ENCODE assay signal across 21 mouse cellular contexts in genomic region chr11:72491130-72491960, GRCm38 (mm10). TPM values are rescaled to one million over a fixed set of nuclear protein-coding genes. Genes with fewer than 3 reads are reported as not detected.
A peak's percentile ranks its signal among the peaks of the same experiment; 100 is the strongest.
DNase-seq lines count a peak whose midpoint lies in the region; ATAC-seq lines count a peak whose summit lies in the region.
"Had no signal": no experiment of that assay in that cellular context is flagged by ENCODE, and none has a peak within 500 bp of the region (broad histone marks: within the 10 kb centered on the region; RNA-seq: fewer than 3 reads in every experiment).

No protein-coding gene starts in this region.

- H3K27ac ChIP-seq in midbrain, embryonic 11.5 days (ENCODE audit: low read depth, low read length) = no peak overlapping the region
- H3K27ac ChIP-seq in midbrain, embryonic 15.5 days = no peak overlapping the region
- H3K27ac ChIP-seq in forebrain, embryonic 12.5 days = no peak overlapping the region
- H3K27ac ChIP-seq: heart, embryonic 13.5 days; hindbrain, embryonic 10.5 days; liver, embryonic 12.5 days had no signal

- H3K27me3 ChIP-seq in midbrain, embryonic 11.5 days (ENCODE audit: control insufficient read depth, insufficient read depth, low read length) = peaks cover 18% of the 10 kb centered on the region
- H3K27me3 ChIP-seq in midbrain, embryonic 15.5 days (replicated peaks) = no peaks in the 10 kb centered on the region
- H3K27me3 ChIP-seq in splenic B cell, adult 2 months (ENCODE audit: control insufficient read depth, insufficient read depth, low read length, poor library complexity, severe bottlenecking) = no peaks in the 10 kb centered on the region
- peaks cover 52% of the 10 kb centered on the region for H3K27me3 ChIP-seq in forebrain, embryonic 12.5 days

- peaks cover 4% of the 10 kb centered on the region; the same call in 1 of the 2 replicates for H3K4me1 ChIP-seq in midbrain, embryonic 11.5 days (ENCODE audit: control insufficient read depth, insufficient read depth, low read length)
- H3K4me1 ChIP-seq in midbrain, embryonic 15.5 days = peaks cover 21% of the 10 kb centered on the region
- peaks cover 23% of the 10 kb centered on the region for H3K4me1 ChIP-seq in forebrain, embryonic 12.5 days

- peak; percentile 69 for DNase-seq in midbrain, embryonic 11.5 days (ENCODE audit: low spot score, missing footprints)
- peak; percentile 47 for DNase-seq in NIH3T3 (ENCODE audit: low read depth)
- peak; percentile 57 to 92 for DNase-seq in left cerebral cortex, postnatal 14 days (ENCODE audit: low spot score in 2 of 2)
- peak; percentile 34 for DNase-seq in splenic B cell, adult 2 months (ENCODE audit: low read depth, low spot score)
- no peak for DNase-seq in B cell, adult 2 months
- no peak for DNase-seq in kidney, adult 18-20 months
- DNase-seq: cerebellum, adult 11 months; gastrocnemius, postnatal 14 days; kidney, postnatal 36 days; thymus, postnatal 14 days had no signal

- no peaks in the 10 kb centered on the region for H3K36me3 ChIP-seq in midbrain, embryonic 11.5 days (ENCODE audit: control insufficient read depth, insufficient read depth, low read length)
- no peaks in the 10 kb centered on the region for H3K36me3 ChIP-seq in midbrain, embryonic 15.5 days (replicated peaks)
- no peaks in the 10 kb centered on the region; the same call in 1 of the 2 replicates for H3K36me3 ChIP-seq in splenic B cell, adult 2 months (ENCODE audit: control insufficient read depth, insufficient read depth, low read length, poor library complexity, severe bottlenecking)
- H3K36me3 ChIP-seq in forebrain, embryonic 12.5 days (replicated peaks) = no peaks in the 10 kb centered on the region
- H3K36me3 ChIP-seq: heart, embryonic 13.5 days; hindbrain, embryonic 10.5 days; liver, embryonic 12.5 days had no signal

- intact Hi-C loops in left cerebral cortex, postnatal 14 days (cut with DNase I) = no loop called here

- no peak for ATAC-seq in midbrain, embryonic 11.5 days (ENCODE audit: low FRiP score)
- no peak for ATAC-seq in midbrain, embryonic 15.5 days (replicated peaks)
- no peak for ATAC-seq in forebrain, embryonic 12.5 days (ENCODE audit: low FRiP score)
- ATAC-seq: intestine, embryonic 16.5 days; liver, embryonic 12.5 days; midbrain, embryonic 16.5 days had no signal

- 68% methylated on average over 15 of the region's 15 CpGs for WGBS in midbrain, embryonic 11.5 days
- 60% methylated on average over 14 of the region's 15 CpGs for WGBS in midbrain, embryonic 15.5 days
- 71% methylated on average over 15 of the region's 15 CpGs for WGBS in forebrain, embryonic 12.5 days

- no peak overlapping the region for H3K4me3 ChIP-seq in midbrain, embryonic 11.5 days (ENCODE audit: low read depth, low read length)
- H3K4me3 ChIP-seq in midbrain, embryonic 15.5 days = no peak overlapping the region
- no peak overlapping the region for H3K4me3 ChIP-seq in forebrain, embryonic 12.5 days (replicated peaks)
- H3K4me3 ChIP-seq: heart, embryonic 13.5 days; liver, embryonic 12.5 days had no signal

- H3K9me3 ChIP-seq in midbrain, embryonic 11.5 days (ENCODE audit: control insufficient read depth, low read length) = no peaks in the 10 kb centered on the region
- no peaks in the 10 kb centered on the region for H3K9me3 ChIP-seq in midbrain, embryonic 15.5 days
- no peaks in the 10 kb centered on the region for H3K9me3 ChIP-seq in forebrain, embryonic 12.5 days
- H3K9me3 ChIP-seq: heart, embryonic 13.5 days; hindbrain, embryonic 10.5 days; liver, embryonic 12.5 days had no signal

- no peak overlapping the region for H3K9ac ChIP-seq in midbrain, embryonic 11.5 days (ENCODE audit: low read length)
- H3K9ac ChIP-seq in midbrain, embryonic 15.5 days = no peak overlapping the region
- no peak overlapping the region for H3K9ac ChIP-seq in forebrain, embryonic 12.5 days
- H3K9ac ChIP-seq: heart, embryonic 13.5 days; liver, embryonic 12.5 days had no signal

- H3K4me2 ChIP-seq in midbrain, embryonic 11.5 days = no peak overlapping the region
- H3K4me2 ChIP-seq in midbrain, embryonic 15.5 days = no peak overlapping the region
- H3K4me2 ChIP-seq in forebrain, embryonic 12.5 days = no peak overlapping the region
- H3K4me2 ChIP-seq: heart, embryonic 13.5 days had no signal

RNA-seq across cellular contexts. Expression of gene Spns2, which starts 1.6 kb away (rescaled TPM):
- 4.0 and 4.7 TPM in 2 replicates for polyA plus RNA-seq in midbrain, embryonic 11.5 days (2014; fragmentation: Nextera tagmentation; extraction: Ambion mirVana)
- polyA plus RNA-seq in midbrain, embryonic 15.5 days (2015; fragmentation: Nextera tagmentation; extraction: Ambion mirVana) = 10.7 and 11.6 TPM in 2 replicates
- total RNA-seq in left cerebral cortex, postnatal 14 days (2021) = 10 to 100 TPM; 46.4 to 58.5 TPM
- 4.9 and 5.4 TPM in 2 replicates for polyA plus RNA-seq in forebrain, embryonic 12.5 days (2016; fragmentation: Nextera tagmentation; extraction: Ambion mirVana)

RNA-seq across cellular contexts. Expression of gene Mybbp1a, which starts 50.2 kb away (rescaled TPM):
- polyA plus RNA-seq in midbrain, embryonic 11.5 days (2014; fragmentation: Nextera tagmentation; extraction: Ambion mirVana) = 142 and 144 TPM in 2 replicates
- 67.5 and 69.4 TPM in 2 replicates for polyA plus RNA-seq in midbrain, embryonic 15.5 days (2015; fragmentation: Nextera tagmentation; extraction: Ambion mirVana)
- total RNA-seq in left cerebral cortex, postnatal 14 days (2021) = 10 to 100 TPM; 45.4 to 50.6 TPM
- 158 and 160 TPM in 2 replicates for polyA plus RNA-seq in forebrain, embryonic 12.5 days (2016; fragmentation: Nextera tagmentation; extraction: Ambion mirVana)

RNA-seq across cellular contexts. Expression of gene Ggt6, which starts 56.0 kb away (rescaled TPM):
- polyA plus RNA-seq in midbrain, embryonic 11.5 days (2014; fragmentation: Nextera tagmentation; extraction: Ambion mirVana) = not detected in 2 replicates
- not detected in 2 replicates for polyA plus RNA-seq in midbrain, embryonic 15.5 days (2015; fragmentation: Nextera tagmentation; extraction: Ambion mirVana)
- not detected for total RNA-seq in left cerebral cortex, postnatal 14 days (2021)
- polyA plus RNA-seq in forebrain, embryonic 12.5 days (2016; fragmentation: Nextera tagmentation; extraction: Ambion mirVana) = not detected in 2 replicates
- polyA plus RNA-seq: forebrain, embryonic 11.5 days; heart, embryonic 13.5 days; hindbrain, embryonic 10.5 days; liver, embryonic 12.5 days; lung, embryonic 16.5 days; midbrain, embryonic 16.5 days; neural tube, embryonic 14.5 days had no signal

RNA-seq across cellular contexts. Expression of gene Spns3, which starts 59.0 kb away (rescaled TPM):
- not detected in 2 replicates for polyA plus RNA-seq in midbrain, embryonic 11.5 days (2014; fragmentation: Nextera tagmentation; extraction: Ambion mirVana)
- 0.04 TPM in 1 of 2 replicates, not detected in the other for polyA plus RNA-seq in midbrain, embryonic 15.5 days (2015; fragmentation: Nextera tagmentation; extraction: Ambion mirVana)
- total RNA-seq in left cerebral cortex, postnatal 14 days (2021) = under 1 TPM; 0.13 to 0.23 TPM
- not detected in 2 replicates for polyA plus RNA-seq in forebrain, embryonic 12.5 days (2016; fragmentation: Nextera tagmentation; extraction: Ambion mirVana)
- polyA plus RNA-seq: forebrain, embryonic 11.5 days; midbrain, embryonic 16.5 days; stomach, embryonic 14.5 days had no signal

Comparison
In these comparisons a context has a peak if more than half of its experiments do, and no peak if none do; other contexts are left out.
1. DNase-seq: peak in midbrain, embryonic 11.5 days (single experiment), NIH3T3 (single experiment), left cerebral cortex, postnatal 14 days (2 of 2) and splenic B cell, adult 2 months (single experiment); none in B cell, adult 2 months (0 of 2) and kidney, adult 18-20 months (single experiment).